Comparison of ENCODE assay signal across 15 mouse cellular contexts in the genomic region with DNA sequence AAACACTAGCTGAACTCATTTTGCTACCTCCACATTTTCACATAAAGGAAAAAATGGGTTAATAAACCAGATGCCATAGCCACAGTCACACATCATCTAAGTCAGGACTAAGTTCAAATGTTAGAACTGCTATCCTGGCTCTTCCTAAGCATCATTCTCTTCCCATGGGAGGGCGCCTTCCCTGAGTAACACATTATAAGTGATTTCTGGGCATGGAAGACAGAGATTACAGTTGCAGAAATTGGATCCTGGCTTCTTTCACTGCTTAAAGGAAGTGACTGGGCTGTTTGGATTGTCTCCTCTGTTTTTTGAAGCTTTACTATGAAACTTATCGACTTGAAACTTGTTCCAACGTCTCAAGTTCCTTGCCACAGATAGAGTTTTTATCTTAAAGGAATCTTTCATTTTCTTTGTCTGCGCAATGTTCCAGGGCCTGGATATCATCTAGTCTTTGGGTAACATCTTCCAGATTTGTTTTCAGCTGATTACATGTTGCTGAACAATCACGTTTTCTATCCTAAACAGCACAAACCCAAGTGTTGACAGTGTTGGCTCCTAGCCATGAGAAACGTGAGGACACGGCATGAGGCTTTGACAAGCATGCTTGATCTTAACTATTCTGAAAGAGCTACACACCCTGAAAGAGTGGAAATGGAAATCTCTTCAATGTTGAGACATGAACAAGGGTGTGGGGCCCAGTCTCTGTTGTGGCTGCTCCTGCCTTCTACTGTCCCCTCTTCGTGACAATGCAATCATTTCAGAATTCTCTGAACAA.
A peak's percentile ranks its signal among the peaks of the same experiment; 100 is the strongest.
DNase-seq lines count a peak whose midpoint lies in the region; ATAC-seq and TF ChIP-seq lines count a peak whose summit lies in the region.
"Had no signal": no experiment of that assay in that cellular context is flagged by ENCODE, and none has a peak within 500 bp of the region (broad histone marks: within the 10 kb centered on the region; RNA-seq: fewer than 3 reads in every experiment).

No protein-coding gene starts in this region.

- H3K4me1 ChIP-seq in limb, embryonic 14.5 days (ENCODE audit: control insufficient read depth, insufficient read depth, low read length), result no peaks in the 10 kb centered on the region
- no peaks in the 10 kb centered on the region for H3K4me1 ChIP-seq in limb, embryonic 10.5 days
- H3K4me1 ChIP-seq: limb, embryonic 12.5 days; liver, embryonic 15.5 days; neural tube, embryonic 13.5 days had no signal

- whole genome bisulfite sequencing in limb, embryonic 14.5 days, result 73% methylated on average over 8 of the region's 8 CpGs
- 91% methylated on average over 8 of the region's 8 CpGs for WGBS in limb, embryonic 10.5 days

- H3K4me2 ChIP-seq in limb, embryonic 14.5 days (replicated peaks; ENCODE audit: low read depth, low read length, severe bottlenecking), result no peak overlapping the region
- H3K4me2 ChIP-seq: limb, embryonic 12.5 days; liver, embryonic 15.5 days; neural tube, embryonic 13.5 days had no signal

- H3K4me3 ChIP-seq in limb, embryonic 14.5 days (replicated peaks; ENCODE audit: low read length), result no peak overlapping the region
- no peak overlapping the region for H3K4me3 ChIP-seq in limb, embryonic 10.5 days
- H3K4me3 ChIP-seq: limb, embryonic 12.5 days; liver, embryonic 15.5 days; neural tube, embryonic 13.5 days had no signal

- no peaks in the 10 kb centered on the region for H3K9me3 ChIP-seq in limb, embryonic 14.5 days (ENCODE audit: control insufficient read depth, low read length)
- no peaks in the 10 kb centered on the region for H3K9me3 ChIP-seq in limb, embryonic 10.5 days (replicated peaks)
- H3K9me3 ChIP-seq: G1E; limb, embryonic 12.5 days; liver, embryonic 15.5 days; neural tube, embryonic 13.5 days had no signal

- no peak overlapping the region for H3K9ac ChIP-seq in limb, embryonic 14.5 days (ENCODE audit: low read depth, low read length, severe bottlenecking)
- H3K9ac ChIP-seq: limb, embryonic 12.5 days; liver, embryonic 15.5 days; neural tube, embryonic 13.5 days had no signal

- TF ChIP-seq POLR2A in limb, embryonic 14.5 days (IDR thresholded peaks at IDR 0.05; ENCODE audit: borderline replicate concordance, extremely low read depth, insufficient read depth, insufficient read length), result no peak

- peak; percentile 17 for DNase-seq in gastrocnemius, postnatal 14 days
- no peak for DNase-seq in gastrocnemius, adult 18-20 months (ENCODE audit: low spot score)
- peak; percentile 18 for DNase-seq in limb, embryonic 14.5 days (ENCODE audit: low spot score)
- no peak for DNase-seq in limb, embryonic 10.5 days (ENCODE audit: low spot score)
- peak; percentile 54 for DNase-seq in adipocyte (ENCODE audit: low spot score)
- DNase-seq in heart, postnatal 10 days, result peak; percentile 17 to 25
- DNase-seq in spleen, postnatal 10 days (ENCODE audit: low spot score in 2 of 2), result no peak
- DNase-seq: adrenal gland, postnatal 14 days; kidney, adult 8-10 months; right cerebral cortex, postnatal 25 days had no signal

- intact Hi-C loops in gastrocnemius, postnatal 14 days (cut with DNase I; ENCODE audit: low total_unique reads), result no loop called here
- intact Hi-C loops in heart, postnatal 10 days (cut with DNase I), result no loop called here

- no peak for ATAC-seq in limb, embryonic 14.5 days (ENCODE audit: low FRiP score, low read depth)
- ATAC-seq: hindbrain, embryonic 16.5 days had no signal

- no peak overlapping the region for H3K27ac ChIP-seq in limb, embryonic 14.5 days (replicated peaks; ENCODE audit: low read depth, low read length)
- no peak overlapping the region for H3K27ac ChIP-seq in limb, embryonic 10.5 days
- H3K27ac ChIP-seq: limb, embryonic 12.5 days; liver, embryonic 15.5 days; neural tube, embryonic 13.5 days had no signal

- H3K36me3 ChIP-seq in limb, embryonic 14.5 days (ENCODE audit: control insufficient read depth, insufficient read depth, low read length), result no peaks in the 10 kb centered on the region
- H3K36me3 ChIP-seq in limb, embryonic 10.5 days, result no peaks in the 10 kb centered on the region
- H3K36me3 ChIP-seq: G1E; limb, embryonic 12.5 days; liver, embryonic 15.5 days; neural tube, embryonic 13.5 days had no signal

- no peaks in the 10 kb centered on the region for H3K27me3 ChIP-seq in limb, embryonic 14.5 days (ENCODE audit: control insufficient read depth, insufficient read depth, low read length)
- no peaks in the 10 kb centered on the region for H3K27me3 ChIP-seq in limb, embryonic 10.5 days (ENCODE audit: low read depth, poor library complexity, severe bottlenecking)
- H3K27me3 ChIP-seq: limb, embryonic 12.5 days; liver, embryonic 15.5 days; neural tube, embryonic 13.5 days had no signal

Comparison
In these comparisons a context has a peak if more than half of its experiments do, and no peak if none do; other contexts are left out.
1. DNase-seq: peak in gastrocnemius, postnatal 14 days (single experiment), limb, embryonic 14.5 days (single experiment), adipocyte (single experiment) and heart, postnatal 10 days (2 of 2); none in gastrocnemius, adult 18-20 months (single experiment), limb, embryonic 10.5 days (single experiment) and spleen, postnatal 10 days (0 of 2).